Mouse (Mus musculus) liver, adult (tissue): ENCODE measurements around the gene Xrcc3.

Experiments
- GATA4 ChIP-seq: IDR thresholded peaks from 2 replicates; pipeline ENCODE4 v1.6.1; 2014; ENCODE audit warnings: mild to moderate bottlenecking, low read length; ENCODE audit not compliant: insufficient replicate concordance

The Xrcc3 gene

GRCm38 (mm10) chr12:111798493-111798892 lies 15.2 kb downstream of the Xrcc3 start:
- TF ChIP-seq GATA4: no peak

- TF ChIP-seq GATA4: no peak
Measured at GRCm38 (mm10) chr12:111797251-111797650, 16.4 kb downstream of the Xrcc3 start.

GRCm38 (mm10) chr12:111795180-111795895 lies 18.3 kb downstream of the Xrcc3 start:
- no peak for TF ChIP-seq GATA4

GRCm38 (mm10) chr12:111794526-111795179 lies 19.0 kb downstream of the Xrcc3 start:
- TF ChIP-seq GATA4: no peak

- TF ChIP-seq GATA4: no peak
Measured at GRCm38 (mm10) chr12:111794102-111794501, 19.6 kb downstream of the Xrcc3 start.

- TF ChIP-seq GATA4: no peak
Measured at GRCm38 (mm10) chr12:111791474-111792104, 22.1 kb downstream of the Xrcc3 start.

GRCm38 (mm10) chr12:111790631-111791030 lies 23.0 kb downstream of the Xrcc3 start:
- TF ChIP-seq GATA4: no peak

- no peak for TF ChIP-seq GATA4
Measured at GRCm38 (mm10) chr12:111790090-111790489, 23.6 kb downstream of the Xrcc3 start.

GRCm38 (mm10) chr12:111787015-111787414 lies 26.7 kb downstream of the Xrcc3 start:
- no peak for TF ChIP-seq GATA4

GRCm38 (mm10) chr12:111785174-111785573 lies 28.5 kb downstream of the Xrcc3 start:
- TF ChIP-seq GATA4: no peak

GRCm38 (mm10) chr12:111779544-111779943 lies 34.1 kb downstream of the Xrcc3 start:
- no peak for TF ChIP-seq GATA4

GRCm38 (mm10) chr12:111777919-111778318 lies 35.8 kb downstream of the Xrcc3 start:
- TF ChIP-seq GATA4: no peak

GRCm38 (mm10) chr12:111774845-111775244 lies 38.8 kb downstream of the Xrcc3 start:
- no peak for TF ChIP-seq GATA4

- TF ChIP-seq GATA4: no peak
Measured at GRCm38 (mm10) chr12:111774156-111774555, 39.5 kb downstream of the Xrcc3 start.

- no peak for TF ChIP-seq GATA4
Measured at GRCm38 (mm10) chr12:111770651-111771050, 43.0 kb downstream of the Xrcc3 start.
